Mouse (Mus musculus) brain, embryonic 14.5 days (tissue): ENCODE data around the gene Rhobtb1.

Experiments
- CTCF ChIP-seq: fragments of 200-500 bp; IDR thresholded peaks from 2 replicates; pipeline ENCODE4 v1.5.1; 2012; ENCODE audit warnings: inconsistent platforms, mild to moderate bottlenecking, moderate library complexity, borderline replicate concordance; ENCODE audit not compliant: insufficient read depth, insufficient read length; ENCODE audit errors: extremely low read depth
- POLR2A ChIP-seq: fragments of 200-500 bp; IDR thresholded peaks from 2 replicates; pipeline ENCODE4 v1.6.1; 2012; ENCODE audit warnings: mild to moderate bottlenecking, inconsistent platforms, borderline replicate concordance; ENCODE audit not compliant: poor library complexity, insufficient read depth, insufficient read length, severe bottlenecking; ENCODE audit errors: extremely low read depth

- TF ChIP-seq CTCF (no peak), POLR2A (no peak)
Observed at GRCm38 (mm10) chr10:69240530-69240929, 89.3 kb downstream of the Rhobtb1 start.
